In genomic region chr3:87546291-87546721, GRCm38 (mm10) we compare ENCODE assay signal across 18 mouse cellular contexts. TPM values are rescaled to one million over a fixed set of nuclear protein-coding genes. Genes with fewer than 3 reads are reported as not detected.
A peak's percentile ranks its signal among the peaks of the same experiment; 100 is the strongest.
DNase-seq lines count a peak whose midpoint lies in the region; ATAC-seq and TF ChIP-seq lines count a peak whose summit lies in the region.
"Had no signal": no experiment of that assay in that cellular context is flagged by ENCODE, and none has a peak within 500 bp of the region (broad histone marks: within the 10 kb centered on the region; RNA-seq: fewer than 3 reads in every experiment).

No protein-coding gene starts in this region.

- H3K4me3 ChIP-seq in hindbrain, embryonic 11.5 days (ENCODE audit: low read depth, low read length): no peak overlapping the region
- H3K4me3 ChIP-seq in hindbrain, embryonic 14.5 days (replicated peaks; ENCODE audit: low read length): no peak overlapping the region
- no peak overlapping the region for H3K4me3 ChIP-seq in left cerebral cortex, adult 2 months
- H3K4me3 ChIP-seq: embryonic facial prominence, embryonic 12.5 days; forebrain, embryonic 10.5 days; lung, embryonic 15.5 days; megakaryocyte, embryonic 14.5 days had no signal

- ATAC-seq in hindbrain, embryonic 11.5 days (ENCODE audit: low FRiP score): no peak
- ATAC-seq in hindbrain, embryonic 14.5 days (ENCODE audit: low FRiP score): no peak

- no peak for DNase-seq in hindbrain, embryonic 11.5 days (ENCODE audit: low spot score)
- no peak for DNase-seq in hindbrain, embryonic 14.5 days (ENCODE audit: low spot score)
- DNase-seq in right cerebral cortex, adult 18-20 months: peak; percentile 89
- no peak for DNase-seq in right cerebral cortex, postnatal 14 days
- peak; percentile 61 to 66 for DNase-seq in left cerebral cortex, adult 2 months (ENCODE audit: extremely low spot score in 1 of 2, low spot score in 2 of 2)
- DNase-seq in heart, postnatal 10 days: no peak
- no peak for DNase-seq in cerebellum, postnatal 14 days
- DNase-seq: adrenal gland, postnatal 10 days; gastrocnemius, postnatal 14 days; heart, postnatal 4 days; kidney, adult 18-20 months; kidney, postnatal 36 days; liver had no signal

- peaks cover 7% of the 10 kb centered on the region; the same call in 1 of the 2 replicates for H3K4me1 ChIP-seq in hindbrain, embryonic 11.5 days (replicated peaks; ENCODE audit: control insufficient read depth, insufficient read depth, low read length)
- no peaks in the 10 kb centered on the region for H3K4me1 ChIP-seq in hindbrain, embryonic 14.5 days (replicated peaks; ENCODE audit: control insufficient read depth, insufficient read depth, low read length)
- H3K4me1 ChIP-seq: lung, embryonic 15.5 days had no signal

- no peak overlapping the region for H3K4me2 ChIP-seq in hindbrain, embryonic 11.5 days (replicated peaks; ENCODE audit: low read depth, low read length)
- H3K4me2 ChIP-seq in hindbrain, embryonic 14.5 days (replicated peaks): no peak overlapping the region
- H3K4me2 ChIP-seq: embryonic facial prominence, embryonic 12.5 days; heart, embryonic 11.5 days; lung, embryonic 15.5 days had no signal

- no peaks in the 10 kb centered on the region for H3K9me3 ChIP-seq in hindbrain, embryonic 11.5 days (ENCODE audit: control insufficient read depth, low read length)
- H3K9me3 ChIP-seq in hindbrain, embryonic 14.5 days (ENCODE audit: control insufficient read depth, low read length): no peaks in the 10 kb centered on the region
- H3K9me3 ChIP-seq: embryonic facial prominence, embryonic 12.5 days; forebrain, embryonic 10.5 days; lung, embryonic 15.5 days; megakaryocyte, embryonic 14.5 days had no signal

- intact Hi-C loops in left cerebral cortex, adult 2 months (cut with DNase I): loop anchor here (1.0 to 2.0 kb wide), 2 partner anchors 10 to 20 kb away; no protein-coding TSS in a partner anchor
- intact Hi-C loops in heart, postnatal 10 days (cut with DNase I): no loop called here

- H3K36me3 ChIP-seq in hindbrain, embryonic 11.5 days (ENCODE audit: control insufficient read depth, insufficient read depth, low read length): no peaks in the 10 kb centered on the region
- no peaks in the 10 kb centered on the region; the same call in 1 of the 2 replicates for H3K36me3 ChIP-seq in hindbrain, embryonic 14.5 days (replicated peaks; ENCODE audit: control insufficient read depth, insufficient read depth)
- H3K36me3 ChIP-seq: forebrain, embryonic 10.5 days; lung, embryonic 15.5 days had no signal

- no peak for TF ChIP-seq CTCF in left cerebral cortex, adult 2 months (IDR thresholded peaks at IDR 0.05)

- H3K9ac ChIP-seq in hindbrain, embryonic 11.5 days (ENCODE audit: low read depth, low read length): no peak overlapping the region
- no peak overlapping the region for H3K9ac ChIP-seq in hindbrain, embryonic 14.5 days
- H3K9ac ChIP-seq: embryonic facial prominence, embryonic 12.5 days; lung, embryonic 15.5 days had no signal

- H3K27ac ChIP-seq in hindbrain, embryonic 11.5 days (ENCODE audit: low read depth, low read length): peak overlapping the region; percentile 58
- no peak overlapping the region for H3K27ac ChIP-seq in hindbrain, embryonic 14.5 days
- H3K27ac ChIP-seq in left cerebral cortex, adult 2 months: no peak overlapping the region; the same call in 1 of the 2 replicates
- H3K27ac ChIP-seq: embryonic facial prominence, embryonic 12.5 days; forebrain, embryonic 10.5 days; lung, embryonic 15.5 days had no signal

- WGBS in hindbrain, embryonic 11.5 days: 77% methylated on average over 10 of the region's 10 CpGs
- WGBS in hindbrain, embryonic 14.5 days: 71% methylated on average over 10 of the region's 10 CpGs

- peaks cover 5% of the 10 kb centered on the region for H3K27me3 ChIP-seq in hindbrain, embryonic 11.5 days (ENCODE audit: control insufficient read depth, insufficient read depth, low read length)
- no peaks in the 10 kb centered on the region for H3K27me3 ChIP-seq in hindbrain, embryonic 14.5 days (ENCODE audit: control insufficient read depth, insufficient read depth, low read length)

RNA-seq across cellular contexts. Expression of gene Etv3, which starts 21.1 kb away (rescaled TPM):
- polyA plus RNA-seq in hindbrain, embryonic 11.5 days (2014; fragmentation: Nextera tagmentation; extraction: Ambion mirVana): 7.9 and 8.4 TPM in 2 replicates
- polyA plus RNA-seq in hindbrain, embryonic 14.5 days (2014; fragmentation: Nextera tagmentation; extraction: Ambion mirVana): 7.0 and 7.1 TPM in 2 replicates
- 10 to 100 TPM; 27.1 to 28.9 TPM for total RNA-seq in left cerebral cortex, adult 2 months (2021)
- 10 to 100 TPM; 17.1 to 18.3 TPM for total RNA-seq in heart, postnatal 10 days (2021)

Comparison
In these comparisons a context has a peak if more than half of its experiments do, and no peak if none do; other contexts are left out.
1. DNase-seq: peak in right cerebral cortex, adult 18-20 months (single experiment) and left cerebral cortex, adult 2 months (2 of 2); none in hindbrain, embryonic 11.5 days (single experiment), hindbrain, embryonic 14.5 days (single experiment), right cerebral cortex, postnatal 14 days (single experiment), heart, postnatal 10 days (0 of 2) and cerebellum, postnatal 14 days (0 of 2).